Mouse (Mus musculus): ENCODE results near the gene Calm4.
"Not testable (repeated sequence)": the region's sequence is repeated elsewhere in the genome, so short reads cannot be mapped to it uniquely, and the experiment has no call there.

DNA sequence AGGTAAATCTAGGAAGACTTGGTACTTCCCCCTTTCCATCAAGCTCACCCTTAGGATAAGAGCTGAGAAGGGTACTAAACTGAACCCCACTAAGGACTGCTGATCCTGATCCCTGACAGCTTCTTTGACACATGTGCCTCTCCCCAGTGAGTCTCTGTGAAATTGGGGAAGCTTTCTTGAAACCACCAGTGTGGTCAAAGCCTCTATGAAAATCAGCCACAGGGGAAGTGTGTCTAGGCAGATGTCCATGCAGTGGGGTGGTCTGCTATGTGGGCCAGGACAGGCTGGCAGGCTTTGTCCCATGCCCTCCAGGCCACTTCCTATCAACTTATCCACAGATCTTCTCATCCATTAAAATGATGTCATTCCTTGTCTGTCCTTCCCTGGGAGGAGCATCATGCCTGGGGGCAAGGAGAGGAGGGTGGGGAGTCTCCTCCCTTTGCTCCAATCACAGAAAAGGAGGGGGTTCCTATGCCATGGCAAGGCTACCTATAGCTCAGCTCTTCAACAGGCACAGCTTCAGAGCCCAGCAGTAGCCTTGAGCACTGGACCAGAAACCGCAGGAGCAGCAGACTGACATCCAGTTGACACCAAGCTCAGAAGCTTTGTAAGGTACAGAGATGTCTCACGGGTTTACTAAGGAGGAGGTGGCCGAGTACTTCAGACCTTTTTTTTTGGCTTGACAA lies 16.2 kb downstream of the Calm4 start, which contains the start of gene Calm5:
- TF ChIP-seq CTCF (IDR thresholded peaks at IDR 0.05; ENCODE audit: low read depth, low read length); POLR2A (IDR thresholded peaks at IDR 0.05; ENCODE audit: extremely low read depth, insufficient read depth, low read length): not testable (repeated sequence)

Data from liver, adult 2 months (tissue).